Mouse (Mus musculus): ENCODE results near the gene Mme.

- no peak for TF ChIP-seq CTCF (IDR thresholded peaks at IDR 0.05; ENCODE audit: insufficient read depth, low read length)
- TF ChIP-seq POLR2A (IDR thresholded peaks at IDR 0.05; ENCODE audit: borderline replicate concordance, extremely low read depth, low read depth, low read length) = no peak
Observed at GRCm38 (mm10) chr3:63394424-63394941, 153.1 kb downstream of the Mme start.
